Mouse (Mus musculus): ENCODE results near the gene Fam111a. TPM values are rescaled to one million over a fixed set of nuclear protein-coding genes. Genes with fewer than 3 reads are reported as not detected.

The Fam111a gene
- 23.3 TPM for polyA plus RNA-seq (2017; shearing (Covaris generic))

GRCm38 (mm10) chr19:12545440-12545839 is at the start of gene Fam111a:
TSS of gene Fam111a (plus strand) at chr19:12545740.

GRCm38 (mm10) chr19:12501370-12502347 is 43.9 kb upstream of the Fam111a start, which contains the start of gene Dtx4:
TSS of gene Dtx4 (minus strand) at chr19:12501454.

GRCm38 (mm10) chr19:12599674-12600073 is 54.1 kb downstream of the Fam111a start, which contains the start of gene Gm4952:
TSS of gene Gm4952 (plus strand) at chr19:12599974.

GRCm38 (mm10) chr19:12633176-12633575 is 87.6 kb downstream of the Fam111a start, which contains the start of gene Glyat:
TSS of gene Glyat (plus strand) at chr19:12633308.

Other genes with a start within 250 kb of the Fam111a start
- not detected for gene Olfr1436, start 246.6 kb upstream of the Fam111a start, polyA plus RNA-seq (2017; shearing (Covaris generic))
- gene Olfr1437, start 220.6 kb upstream of the Fam111a start, polyA plus RNA-seq (2017; shearing (Covaris generic)): not detected
- not detected for gene Olfr1438-ps1, start 209.8 kb upstream of the Fam111a start, polyA plus RNA-seq (2017; shearing (Covaris generic))
- gene Olfr1440, start 158.5 kb upstream of the Fam111a start, polyA plus RNA-seq (2017; shearing (Covaris generic)): not detected
- gene Olfr1441, start 128.3 kb upstream of the Fam111a start, polyA plus RNA-seq (2017; shearing (Covaris generic)): not detected
- 0.09 TPM for gene Pfpl, start 117.8 kb upstream of the Fam111a start, polyA plus RNA-seq (2017; shearing (Covaris generic))
- 0.29 TPM for gene Mpeg1, start 85.0 kb upstream of the Fam111a start, polyA plus RNA-seq (2017; shearing (Covaris generic))
- gene Dtx4, start 44.3 kb upstream of the Fam111a start, polyA plus RNA-seq (2017; shearing (Covaris generic)): 34.0 TPM
- not detected for gene Gm4952, start 54.2 kb downstream of the Fam111a start, polyA plus RNA-seq (2017; shearing (Covaris generic))
- not detected for gene Glyat, start 87.6 kb downstream of the Fam111a start, polyA plus RNA-seq (2017; shearing (Covaris generic))
- gene Olfr1442, start 124.7 kb downstream of the Fam111a start, polyA plus RNA-seq (2017; shearing (Covaris generic)): not detected
- gene Olfr1443, start 132.4 kb downstream of the Fam111a start, polyA plus RNA-seq (2017; shearing (Covaris generic)): not detected
- not detected for gene Keg1, start 150.0 kb downstream of the Fam111a start, polyA plus RNA-seq (2017; shearing (Covaris generic))
- not detected for gene Cntf, start 219.9 kb downstream of the Fam111a start, polyA plus RNA-seq (2017; shearing (Covaris generic))

All from effector memory CD4-positive, alpha-beta T cell, adult 5 months (primary cell).